Mouse (Mus musculus) ES-CJ7 (cell line): ENCODE measurements around the gene Glod4.
"Not testable (repeated sequence)": the region's sequence is repeated elsewhere in the genome, so short reads cannot be mapped to it uniquely, and the experiment has no call there.

Source experiments
- DNase-seq: peaks from one replicate; pipeline ENCODE4 v3.0.0; 2011; ENCODE audit warnings: low read depth, low spot score

Gene Glod4

DNA sequence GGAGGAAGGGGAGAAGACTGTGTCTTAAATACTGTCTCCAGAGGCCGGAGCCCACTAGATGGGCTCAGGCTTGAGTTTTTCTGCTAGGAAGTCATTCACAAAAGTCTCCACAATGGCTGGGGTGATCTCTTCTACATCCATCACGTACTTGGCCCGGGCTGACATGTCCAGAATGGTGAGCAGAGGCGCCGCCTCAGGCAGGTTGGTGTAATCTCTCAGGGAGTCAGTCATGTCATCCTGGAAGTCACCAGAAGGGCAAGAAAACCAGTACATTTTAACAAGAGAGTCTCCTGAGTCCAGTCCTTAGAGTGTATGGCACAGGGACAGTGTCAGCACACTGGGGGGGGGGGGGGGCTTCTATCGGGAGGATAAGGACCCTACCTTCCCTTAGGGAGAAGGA lies 15.0 kb upstream of the Glod4 start:
- peak; percentile 45 for DNase-seq

DNA sequence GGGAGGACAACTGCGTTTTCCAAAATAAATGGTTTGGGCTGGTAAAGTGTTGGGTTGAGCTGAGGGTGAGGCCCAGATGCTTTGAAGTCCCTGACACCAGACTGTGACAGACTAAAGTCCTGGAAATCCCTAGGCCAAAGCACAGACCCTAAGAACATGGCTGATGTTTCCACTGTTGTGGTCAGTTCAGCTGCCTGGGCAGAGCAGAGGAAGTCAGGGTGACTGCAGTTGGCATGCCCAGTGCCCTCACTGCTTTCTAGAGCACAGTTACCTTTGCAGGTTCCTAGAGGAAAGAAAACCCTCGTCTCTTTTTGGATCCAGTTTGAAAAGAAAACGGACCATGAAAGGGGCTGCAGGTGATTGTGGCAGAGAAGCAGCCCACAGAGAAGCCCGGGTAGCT lies 13.9 kb upstream of the Glod4 start:
- DNase-seq, result no peak

DNA sequence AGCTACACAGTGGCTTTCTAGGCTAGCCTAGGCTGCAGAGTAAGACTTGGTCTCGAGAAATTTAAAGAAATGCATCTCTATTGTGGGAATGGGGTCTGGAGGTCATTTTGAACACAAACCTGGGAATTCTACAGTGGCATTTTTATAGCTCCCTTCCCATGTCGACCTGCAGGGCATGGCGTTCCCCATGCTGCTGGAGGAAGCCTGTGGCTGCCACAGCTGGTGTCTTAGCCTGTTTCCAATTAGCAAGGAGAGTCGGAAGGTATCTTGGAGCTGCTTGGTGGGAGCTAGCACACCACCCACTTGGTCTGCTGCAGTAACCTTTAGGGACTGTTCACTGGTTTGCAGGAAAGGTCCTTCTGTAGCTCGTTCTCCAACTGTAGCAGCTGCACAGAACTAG lies 12.6 kb upstream of the Glod4 start:
- no peak for DNase-seq

DNA sequence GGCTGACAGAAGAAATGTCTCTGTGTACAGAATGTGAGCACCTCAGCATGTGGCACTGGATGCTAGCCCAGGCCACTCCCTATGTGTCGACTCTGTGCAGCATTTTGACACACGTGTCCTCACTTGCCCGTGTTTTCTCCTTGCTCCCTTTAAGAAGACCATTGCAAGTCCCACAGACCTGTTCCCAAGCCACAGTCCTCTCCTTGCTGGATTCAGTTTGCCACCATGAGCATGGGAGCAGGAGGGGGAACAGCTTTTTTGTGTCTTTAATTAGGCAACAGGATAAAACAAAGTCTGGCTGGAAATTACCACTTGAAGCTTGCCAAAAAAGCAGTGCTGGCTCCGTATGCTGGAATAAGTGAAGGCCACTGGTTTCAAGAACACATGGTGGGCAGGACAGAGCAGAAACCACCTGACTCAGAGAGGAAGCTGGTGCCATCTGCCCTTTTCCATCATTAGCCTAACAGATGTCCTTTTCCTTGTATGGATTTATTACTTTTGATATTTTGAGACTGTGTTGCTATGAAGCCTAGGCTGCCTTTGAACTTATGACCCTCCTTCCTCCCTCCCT lies 12.0 kb upstream of the Glod4 start:
- no peak for DNase-seq

DNA sequence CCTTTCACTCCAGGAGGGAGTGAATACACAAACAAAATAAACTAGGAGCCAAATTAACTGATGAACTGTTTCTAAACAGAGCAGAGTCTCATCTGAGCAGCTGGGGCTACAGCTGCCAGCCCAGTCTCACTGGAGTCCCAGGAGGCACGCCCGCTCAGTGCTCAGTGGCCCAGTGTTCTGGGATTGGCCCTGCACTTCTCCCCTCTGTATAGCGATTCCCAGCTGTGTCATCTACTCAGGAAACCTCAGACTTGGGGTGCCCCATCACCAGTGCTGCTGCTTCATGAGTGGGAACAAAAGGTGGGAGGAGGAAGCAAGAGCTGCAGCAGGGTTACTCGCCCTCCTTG lies 10.4 kb upstream of the Glod4 start:
- DNase-seq, result no peak

DNA sequence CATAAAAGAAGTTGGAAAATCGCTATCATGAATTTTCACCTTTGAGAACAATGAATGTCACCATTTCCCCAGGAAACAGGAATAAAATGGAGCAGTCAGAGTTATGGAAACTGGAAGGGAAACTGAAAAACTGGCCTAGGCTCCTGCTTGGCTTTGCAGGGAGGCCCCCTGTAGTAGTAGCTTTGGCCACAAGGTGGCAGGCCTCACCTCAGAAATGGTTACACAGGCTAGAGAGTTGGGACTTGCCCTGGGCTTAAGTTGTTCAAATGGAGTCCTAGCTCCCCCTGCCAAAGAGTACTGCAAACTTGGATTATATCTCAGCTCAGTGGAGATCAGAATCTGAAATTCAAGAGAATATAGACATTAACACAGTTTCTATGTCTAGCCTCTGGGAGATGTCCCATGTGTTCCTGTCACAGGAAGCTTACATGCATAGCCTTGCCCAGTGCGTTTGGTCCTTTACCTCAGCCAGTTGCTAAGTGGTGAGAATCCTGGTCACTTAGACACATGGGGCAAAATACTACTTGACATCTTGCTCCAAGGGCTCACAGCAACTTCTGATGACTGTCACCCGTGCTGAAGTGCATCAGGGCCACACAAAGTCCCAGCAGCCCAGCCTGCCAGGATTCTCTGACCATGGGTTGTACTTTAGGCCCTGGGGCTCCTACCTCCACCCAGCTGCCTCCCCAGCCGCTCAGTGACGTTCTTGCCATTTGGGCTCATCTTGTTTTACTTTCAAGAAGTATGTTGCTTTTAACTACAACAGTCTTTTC lies 9.8 kb upstream of the Glod4 start:
- peak; percentile 61 for DNase-seq

DNA sequence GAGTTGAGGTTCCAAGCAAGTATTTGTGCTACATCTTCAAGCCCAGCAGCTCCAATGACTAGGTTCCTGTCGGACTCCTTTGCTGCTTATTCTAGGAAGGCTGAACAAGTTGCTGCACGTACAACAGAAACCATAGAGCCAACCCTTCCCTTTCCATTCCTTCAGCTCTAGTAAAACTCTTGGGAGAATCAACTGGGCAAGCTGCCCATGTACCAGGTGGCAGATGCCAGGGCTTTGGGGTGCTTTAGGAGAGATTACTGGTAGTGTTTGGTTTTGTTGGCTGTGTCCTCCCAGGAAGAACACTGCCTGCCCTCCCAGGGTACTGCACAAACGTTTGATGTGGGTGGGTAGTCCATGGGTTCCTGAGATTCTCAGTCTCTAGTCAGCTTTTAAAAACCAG lies 8.5 kb upstream of the Glod4 start:
- DNase-seq, result no peak

DNA sequence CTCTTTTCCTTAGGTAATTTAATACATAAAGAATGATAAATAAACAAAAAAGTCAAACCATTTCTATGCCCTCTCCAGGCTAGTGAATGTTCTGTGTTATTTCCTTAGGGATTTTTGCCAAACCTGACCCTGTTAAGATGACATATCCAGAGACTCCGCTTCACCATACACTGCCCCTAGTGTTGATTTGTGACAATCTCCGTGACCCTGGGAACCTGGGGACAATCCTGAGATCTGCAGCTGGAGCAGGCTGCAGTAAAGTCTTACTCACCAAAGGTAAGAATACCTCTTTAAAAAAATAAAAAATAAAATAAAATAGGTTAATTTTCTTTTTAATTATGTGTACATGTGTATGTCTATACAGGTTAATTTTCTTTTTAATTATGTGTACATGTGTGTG lies 3.7 kb upstream of the Glod4 start:
- DNase-seq, result peak; percentile 57

DNA sequence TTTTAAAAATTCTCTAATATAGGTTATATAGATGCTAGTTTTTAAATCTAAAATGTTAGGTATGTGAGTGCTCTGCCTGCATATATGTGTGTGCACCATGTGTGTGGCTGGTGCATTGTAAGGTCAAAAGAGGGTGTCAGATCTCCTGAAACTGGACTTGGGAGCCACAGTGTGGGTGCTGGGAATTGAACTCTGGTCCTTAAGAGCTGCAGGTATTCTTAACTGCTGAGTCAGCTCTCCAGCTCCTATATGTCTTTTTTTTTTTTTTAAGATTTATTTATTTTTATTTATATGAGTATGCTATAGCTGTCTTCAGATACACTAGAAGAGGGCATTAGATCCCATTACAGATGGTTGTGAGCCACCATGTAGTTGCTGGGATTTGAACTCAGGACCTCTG lies 2.9 kb upstream of the Glod4 start:
- no peak for DNase-seq

DNA sequence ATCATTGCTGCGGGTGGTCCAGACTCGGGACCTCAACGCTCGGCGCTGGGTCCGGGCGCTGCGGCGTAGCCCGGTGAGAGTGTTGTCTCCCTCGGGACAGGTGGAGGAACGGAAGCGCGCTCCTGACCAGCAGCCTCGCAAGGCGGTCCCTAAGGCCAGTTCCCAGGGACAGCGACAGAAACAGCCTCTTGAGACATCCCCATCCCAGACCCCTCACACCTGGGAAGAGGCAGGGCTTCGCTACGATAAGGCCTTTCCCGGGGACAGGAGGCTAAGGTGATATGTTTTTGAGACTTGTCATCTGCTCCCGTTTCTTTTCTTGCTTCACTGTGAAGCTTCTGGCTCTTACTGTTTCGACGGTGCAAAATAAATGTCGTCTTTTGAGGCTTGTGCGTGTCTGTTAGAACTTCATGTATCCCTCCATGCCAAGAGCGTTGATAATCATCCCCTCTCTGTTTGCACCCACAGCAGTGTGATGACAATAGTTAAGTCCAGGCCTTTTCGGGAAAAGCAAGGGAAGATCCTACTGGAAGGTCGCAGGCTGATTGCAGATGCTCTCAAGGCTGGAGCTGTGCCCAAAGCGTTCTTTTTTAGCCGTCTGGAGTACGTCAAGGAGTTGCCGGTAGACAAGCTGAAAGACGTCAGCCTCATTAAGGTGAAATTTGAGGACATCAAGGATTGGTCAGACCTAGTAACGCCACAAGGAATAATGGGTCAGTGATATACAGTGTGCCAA lies 454 bp upstream of the Glod4 start:
- no peak for DNase-seq

DNA sequence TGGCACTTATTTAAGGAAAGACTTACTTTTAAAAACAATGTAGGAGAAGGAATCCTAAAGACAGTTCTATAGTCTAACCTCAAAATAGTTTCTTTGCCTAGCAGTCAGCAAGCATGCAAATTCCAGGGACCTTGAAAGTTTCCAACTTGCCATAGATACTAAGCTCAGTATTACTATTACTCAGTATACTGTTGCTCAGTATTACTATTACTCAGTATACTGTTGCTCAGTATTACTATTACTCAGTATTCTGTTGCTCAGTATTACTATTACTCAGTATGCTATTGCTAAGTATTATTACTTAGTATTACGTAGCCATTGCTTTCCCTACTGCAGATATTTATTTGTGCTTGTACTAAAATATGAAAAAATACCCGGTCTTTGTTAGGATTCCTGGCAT lies 3.8 kb downstream of the Glod4 start:
- DNase-seq, result no peak

DNA sequence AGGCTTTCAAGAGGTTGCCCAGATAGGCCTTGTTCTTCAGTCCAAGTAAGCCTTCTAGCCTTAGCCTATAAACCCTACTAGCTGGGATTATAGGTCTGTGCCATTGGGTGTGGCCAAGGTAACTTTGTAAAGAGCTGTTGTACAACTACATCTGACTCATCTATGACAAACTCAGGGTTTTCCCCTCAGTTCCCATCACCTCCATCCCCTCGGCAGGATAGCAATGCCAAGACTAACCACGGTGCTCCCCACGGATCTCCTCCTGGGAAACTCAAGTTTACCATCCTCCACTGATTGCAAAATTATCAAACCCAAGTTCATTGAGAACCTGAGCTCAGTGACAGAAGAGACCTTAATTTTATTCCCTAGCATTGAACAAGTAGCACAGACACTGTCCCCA lies 7.4 kb downstream of the Glod4 start:
- no peak for DNase-seq

DNA sequence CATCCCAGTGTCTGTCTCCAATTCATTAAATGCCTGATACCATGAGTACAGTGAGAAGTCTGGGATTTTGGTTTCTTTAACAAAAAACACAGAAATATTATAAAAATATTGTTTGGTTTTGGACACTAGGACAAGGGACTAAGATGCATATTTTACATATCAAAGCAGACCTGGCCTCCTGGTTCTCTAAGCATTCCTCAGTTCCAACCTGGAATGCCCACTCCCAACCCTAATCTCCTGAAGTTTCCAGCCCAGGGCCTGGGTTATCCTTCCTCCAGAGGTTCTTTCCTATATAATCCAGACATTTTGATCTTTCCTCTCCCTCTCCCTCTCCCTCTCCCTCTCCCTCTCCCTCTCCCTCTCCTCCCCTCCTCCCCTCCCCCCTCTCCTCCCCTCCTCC lies 18.5 kb downstream of the Glod4 start:
- no peak for DNase-seq

DNA sequence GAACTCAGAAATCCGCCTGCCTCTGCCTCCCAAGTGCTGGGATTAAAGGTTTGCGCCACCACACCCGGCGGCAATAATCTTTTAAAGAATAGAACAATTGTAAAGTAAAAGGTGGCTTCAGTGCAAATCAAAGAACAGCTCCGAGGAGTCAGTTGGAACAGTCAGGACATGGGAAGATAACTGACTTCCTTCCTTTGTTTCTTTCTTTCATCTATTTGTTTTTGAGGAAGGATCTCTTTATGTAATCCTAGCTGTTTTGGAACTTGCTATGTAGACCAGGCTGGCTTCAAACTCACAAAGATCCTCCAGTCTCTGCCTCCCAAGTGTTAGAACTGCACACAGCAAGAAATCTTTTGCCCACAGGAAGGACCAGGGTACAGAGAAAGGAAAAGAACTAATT lies 18.9 kb downstream of the Glod4 start:
- peak; percentile 68 for DNase-seq

DNA sequence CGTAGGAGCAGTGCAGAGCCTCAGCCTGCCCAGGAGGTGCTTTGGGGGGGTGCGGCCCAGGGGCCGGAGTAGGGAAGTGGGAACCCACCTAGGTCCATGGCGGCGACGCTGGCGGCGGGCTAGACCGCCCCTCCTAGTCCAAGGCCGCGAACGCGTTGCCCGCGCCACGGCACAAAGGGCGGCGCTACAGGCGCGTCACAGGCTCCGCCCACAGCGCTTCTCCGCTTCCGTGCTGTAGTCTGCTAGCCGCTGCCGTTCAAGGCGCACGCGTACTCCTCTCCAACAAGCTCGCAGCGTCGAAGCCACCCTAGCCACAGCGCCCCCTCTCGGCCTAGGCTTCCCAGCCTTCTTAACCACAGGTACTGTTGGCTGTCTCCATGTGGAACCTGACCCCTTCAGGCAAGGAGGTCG lies 26.1 kb downstream of the Glod4 start, which contains the start of the genes Dbil5 and Gemin4:
TSS of gene Dbil5 (plus strand) at position 219 of the 411 bp plus-strand sequence.
TSS of gene Gemin4 (minus strand) at position 275 of the 411 bp plus-strand sequence.
- peak; percentile 99 for DNase-seq

DNA sequence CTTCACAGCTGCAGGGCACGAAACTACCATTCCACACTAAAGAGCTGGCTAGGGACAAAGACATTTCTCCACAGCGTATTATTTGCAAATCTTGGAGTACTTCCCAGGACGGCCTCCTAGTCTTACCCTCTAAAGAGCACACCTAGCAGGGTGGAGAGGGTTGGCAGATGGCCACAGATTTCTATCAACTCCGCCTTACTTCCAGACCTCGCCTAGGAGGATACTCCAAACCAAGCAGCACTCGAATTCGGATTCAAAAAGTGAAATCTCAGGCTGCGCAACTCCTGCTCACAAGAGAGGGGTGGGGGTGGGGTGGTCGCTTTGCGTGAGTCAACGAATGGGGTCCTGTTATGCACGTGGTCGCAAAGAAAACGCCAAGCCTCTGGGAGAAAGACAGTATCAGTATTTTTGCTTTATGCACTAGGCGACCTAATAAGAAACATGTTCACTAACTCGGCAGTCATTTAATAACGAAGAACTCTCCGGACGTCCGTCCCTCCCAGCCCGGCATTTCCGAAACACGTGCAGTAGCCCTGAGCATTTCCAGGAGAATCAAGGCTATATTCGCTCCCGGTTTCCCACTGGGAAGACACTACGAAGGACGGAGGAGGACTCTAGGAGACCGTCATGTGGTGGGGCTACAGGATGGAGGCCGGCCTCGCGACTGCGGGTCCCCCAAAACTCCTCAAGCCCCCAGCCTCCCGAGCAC lies 26.7 kb downstream of the Glod4 start:
- DNase-seq, result peak; percentile 58

DNA sequence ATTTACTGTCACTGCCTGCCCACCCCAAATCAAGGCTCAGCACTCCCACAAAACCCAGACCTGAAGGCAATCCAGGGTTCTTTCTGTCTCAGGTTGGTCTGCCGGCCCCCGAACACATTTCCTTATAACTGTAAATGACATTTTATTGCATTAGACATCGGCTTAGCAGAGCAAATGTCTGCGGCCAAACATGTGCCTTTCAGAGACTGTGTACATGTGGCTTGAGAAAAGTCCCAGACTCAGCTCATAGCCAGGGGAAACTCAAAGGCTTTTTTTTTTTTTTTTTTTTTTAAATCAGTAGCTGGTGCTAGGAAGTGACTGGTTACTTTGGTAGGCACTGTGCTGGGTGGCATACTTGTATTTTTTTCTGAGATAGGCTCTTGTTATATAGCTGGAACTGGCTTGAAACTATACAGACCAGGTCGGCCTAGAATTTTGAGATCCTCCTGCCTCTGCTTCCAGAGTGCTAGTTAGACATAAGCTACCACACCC lies 27.4 kb downstream of the Glod4 start:
- DNase-seq, result no peak

DNA sequence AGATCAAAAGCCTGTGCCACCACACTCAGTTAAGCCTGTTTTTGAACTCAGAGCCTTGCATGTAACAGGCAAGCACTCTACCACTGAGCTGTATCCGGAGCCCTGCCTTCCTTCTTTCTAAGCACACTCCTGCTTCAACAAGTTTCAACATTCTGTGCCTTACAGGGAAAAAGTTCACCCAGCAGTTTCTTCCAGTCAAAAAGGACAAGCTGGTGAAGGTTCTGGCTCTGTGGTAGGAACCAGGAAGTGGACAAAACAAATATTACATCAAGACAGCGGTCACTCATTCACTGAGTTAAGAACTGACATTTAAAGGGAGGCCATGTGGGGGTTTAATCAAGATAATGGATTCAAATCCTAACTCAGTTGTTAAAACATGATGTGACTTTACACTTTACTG lies 28.5 kb downstream of the Glod4 start:
- no peak for DNase-seq

DNA sequence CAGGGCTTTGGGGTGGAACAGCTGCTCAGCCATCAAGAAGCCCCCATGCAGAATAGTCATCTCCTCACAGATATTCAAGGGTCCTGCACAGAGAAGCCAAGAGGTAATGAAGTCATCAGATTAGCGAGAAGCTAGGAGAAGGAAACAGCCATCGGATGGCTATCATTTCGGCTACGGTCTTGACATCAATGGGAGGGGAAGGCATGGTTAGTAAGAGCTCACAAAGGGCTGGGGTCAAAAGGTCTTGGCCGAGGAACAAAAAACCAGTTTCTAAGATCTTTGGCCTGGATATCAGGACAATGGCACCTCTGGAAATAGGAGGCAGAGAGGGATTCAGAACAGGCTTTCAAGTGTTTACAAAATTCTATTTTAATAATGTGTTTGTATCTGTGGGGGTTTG lies 29.7 kb downstream of the Glod4 start:
- DNase-seq, result no peak

DNA sequence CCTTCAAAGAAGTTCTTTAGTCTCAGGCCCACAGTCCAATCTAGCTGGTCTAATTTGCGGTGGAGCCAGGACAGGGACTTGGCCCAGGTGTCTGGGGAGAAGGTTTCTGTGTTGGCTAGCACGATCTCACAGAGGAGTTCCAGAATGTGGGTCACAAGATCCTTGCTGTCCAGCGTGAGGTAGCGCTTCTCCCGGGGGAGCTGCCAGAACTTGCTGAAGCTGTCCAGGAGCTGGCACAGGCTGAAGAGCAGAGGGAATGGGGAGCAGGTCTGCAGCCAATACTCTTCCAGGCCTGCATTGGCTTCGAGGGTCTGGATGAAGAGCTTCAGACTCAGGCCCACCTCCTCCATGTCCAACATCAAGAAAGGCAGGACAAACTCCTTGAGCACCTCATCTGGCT lies 31.9 kb downstream of the Glod4 start:
- DNase-seq, result not testable (repeated sequence)

DNA sequence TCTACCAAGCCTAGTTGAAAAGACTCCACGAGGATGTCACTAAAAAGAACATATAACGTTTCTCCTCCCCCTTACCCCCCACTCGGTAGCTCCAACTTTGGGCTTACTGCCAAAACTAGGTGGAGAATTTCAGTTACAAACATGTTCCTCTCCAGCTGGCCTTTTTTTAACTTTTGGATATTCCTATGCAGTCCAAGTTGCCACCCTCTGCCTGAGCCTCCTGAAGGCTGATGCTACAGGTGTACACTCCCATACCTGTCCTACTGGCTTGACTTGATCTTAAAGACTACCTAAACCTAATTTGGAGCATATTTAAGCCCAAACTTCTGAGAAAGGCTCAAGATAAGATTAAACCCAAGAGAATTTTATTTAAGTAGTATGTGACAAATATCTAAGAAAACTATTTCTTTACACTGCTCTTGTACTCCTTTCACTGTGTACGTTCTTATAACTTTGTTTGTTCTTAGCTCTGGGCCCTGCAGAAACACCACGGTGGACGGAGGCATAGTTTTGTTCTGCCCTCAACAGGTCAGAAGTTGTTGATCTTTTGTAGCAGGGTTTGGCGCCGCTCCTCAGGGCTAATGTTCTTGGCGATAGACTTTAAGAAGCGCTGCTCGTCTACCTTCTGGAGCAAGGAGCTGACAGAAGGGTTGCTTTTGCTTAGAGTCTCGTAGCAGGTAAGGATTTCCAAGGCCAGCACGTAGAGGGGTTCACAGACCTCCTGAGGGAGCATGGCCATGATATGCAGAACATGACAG lies 33.1 kb downstream of the Glod4 start:
- DNase-seq, result no peak
